15 mouse cellular contexts compared by ENCODE assay signal in the genomic region with DNA sequence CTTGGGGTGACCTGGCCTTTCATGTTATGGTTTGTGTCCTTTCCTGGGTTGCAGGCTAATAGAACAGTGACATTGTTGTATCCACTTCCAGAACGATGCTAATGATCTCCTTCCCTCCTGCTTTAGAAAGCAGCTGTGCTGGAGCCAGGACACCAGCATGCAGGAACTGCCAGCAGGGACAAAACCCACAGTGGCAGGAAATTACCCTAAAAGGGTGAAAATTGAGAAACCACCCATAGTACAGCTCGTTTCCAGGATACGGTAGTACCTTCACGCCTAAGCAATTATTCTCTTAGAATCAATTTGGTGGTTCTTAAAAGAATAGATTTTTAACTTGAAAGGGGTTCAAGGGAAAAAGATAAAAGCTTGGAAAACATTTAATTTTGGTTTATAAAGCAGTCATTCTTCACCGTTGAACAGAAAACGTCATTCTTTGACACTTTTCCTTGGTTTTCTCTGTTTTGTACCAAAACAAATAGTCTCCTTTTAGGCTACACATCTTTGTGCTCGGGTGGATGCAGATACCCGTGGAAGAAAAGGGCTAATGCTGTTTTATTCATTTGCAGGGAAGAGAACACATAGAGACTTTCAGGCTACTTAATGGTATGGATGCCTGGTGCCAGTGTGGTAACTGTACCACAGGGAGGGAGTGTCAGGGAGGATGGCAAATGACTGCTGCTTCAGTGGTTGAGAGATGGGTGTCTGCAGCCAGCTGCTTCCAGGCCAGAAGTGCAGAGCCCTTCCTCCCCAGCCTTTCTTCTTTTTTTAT.
A peak's percentile ranks its signal among the peaks of the same experiment; 100 is the strongest.
DNase-seq lines count a peak whose midpoint lies in the region; ATAC-seq and TF ChIP-seq lines count a peak whose summit lies in the region.
"Had no signal": no experiment of that assay in that cellular context is flagged by ENCODE, and none has a peak within 500 bp of the region (broad histone marks: within the 10 kb centered on the region; RNA-seq: fewer than 3 reads in every experiment).

No protein-coding gene starts in this region.

- 44% methylated on average over 8 of the region's 8 CpGs for WGBS in hindbrain, embryonic 11.5 days
- WGBS in hindbrain, embryonic 10.5 days, result 58% methylated on average over 8 of the region's 8 CpGs
- 26% methylated on average over 8 of the region's 8 CpGs for WGBS in hindbrain, embryonic 13.5 days
- 30% methylated on average over 8 of the region's 8 CpGs for WGBS in midbrain, embryonic 14.5 days
- 73% methylated on average over 8 of the region's 8 CpGs for WGBS in heart, embryonic 11.5 days (ENCODE audit: insufficient replicate concordance)
- WGBS in thymus, adult 2 months, result 76% methylated on average over 8 of the region's 8 CpGs

- H3K4me3 ChIP-seq in hindbrain, embryonic 11.5 days (ENCODE audit: low read depth, low read length), result no peak overlapping the region
- no peak overlapping the region for H3K4me3 ChIP-seq in hindbrain, embryonic 10.5 days
- H3K4me3 ChIP-seq in hindbrain, embryonic 13.5 days, result no peak overlapping the region
- no peak overlapping the region for H3K4me3 ChIP-seq in midbrain, embryonic 14.5 days (replicated peaks; ENCODE audit: low read depth, low read length)
- no peak overlapping the region for H3K4me3 ChIP-seq in heart, embryonic 11.5 days (ENCODE audit: low read depth, low read length)
- H3K4me3 ChIP-seq in thymus, adult 2 months (ENCODE audit: control insufficient read depth, insufficient read depth, low read length), result no peak overlapping the region
- H3K4me3 ChIP-seq: heart, embryonic 10.5 days; left cerebral cortex, adult 2 months; limb, embryonic 13.5 days had no signal

- no peak for DNase-seq in hindbrain, embryonic 11.5 days (ENCODE audit: low spot score)
- DNase-seq in hindbrain, embryonic 10.5 days (ENCODE audit: low spot score), result no peak
- peak; percentile 87 for DNase-seq in brain, embryonic 14.5 days (ENCODE audit: low read depth)
- peak; percentile 46 for DNase-seq in midbrain, embryonic 14.5 days
- no peak for DNase-seq in thymus, adult 2 months
- DNase-seq: adrenal gland, adult 2 months; cerebellum, adult 9-10 months; gastrocnemius, postnatal 25 days; lung, postnatal 36 days had no signal

- H3K36me3 ChIP-seq in hindbrain, embryonic 11.5 days (ENCODE audit: control insufficient read depth, insufficient read depth, low read length), result no peaks in the 10 kb centered on the region
- no peaks in the 10 kb centered on the region for H3K36me3 ChIP-seq in hindbrain, embryonic 10.5 days
- no peaks in the 10 kb centered on the region for H3K36me3 ChIP-seq in hindbrain, embryonic 13.5 days
- no peaks in the 10 kb centered on the region for H3K36me3 ChIP-seq in midbrain, embryonic 14.5 days (ENCODE audit: control insufficient read depth, insufficient read depth, low read length)
- H3K36me3 ChIP-seq in heart, embryonic 11.5 days (ENCODE audit: control insufficient read depth, insufficient read depth, low read length), result no peaks in the 10 kb centered on the region
- H3K36me3 ChIP-seq in thymus, adult 2 months (ENCODE audit: control insufficient read depth, insufficient read depth, low read length), result no peaks in the 10 kb centered on the region
- H3K36me3 ChIP-seq: heart, embryonic 10.5 days; limb, embryonic 13.5 days had no signal

- no peak for TF ChIP-seq CTCF in brain, embryonic 14.5 days (IDR thresholded peaks at IDR 0.05; ENCODE audit: borderline replicate concordance, extremely low read depth, insufficient read depth, insufficient read length)
- TF ChIP-seq CTCF in thymus, adult 2 months (IDR thresholded peaks at IDR 0.05; ENCODE audit: borderline replicate concordance, control insufficient read depth, extremely low read depth, insufficient read depth, low read length, poor library complexity), result no peak

- H3K4me2 ChIP-seq in hindbrain, embryonic 11.5 days (replicated peaks; ENCODE audit: low read depth, low read length), result no peak overlapping the region
- no peak overlapping the region for H3K4me2 ChIP-seq in hindbrain, embryonic 13.5 days
- no peak overlapping the region for H3K4me2 ChIP-seq in midbrain, embryonic 14.5 days (ENCODE audit: low read length)
- no peak overlapping the region for H3K4me2 ChIP-seq in heart, embryonic 11.5 days
- H3K4me2 ChIP-seq: limb, embryonic 13.5 days had no signal

- peak; percentile 84 for ATAC-seq in hindbrain, embryonic 11.5 days (ENCODE audit: low FRiP score)
- ATAC-seq in hindbrain, embryonic 13.5 days (ENCODE audit: low FRiP score), result peak; percentile 90
- ATAC-seq in midbrain, embryonic 14.5 days (ENCODE audit: low FRiP score, low TSS enrichment), result peak; percentile 48
- no peak for ATAC-seq in inflammation-experienced regulatory T-cells, adult 6 months
- ATAC-seq in heart, embryonic 11.5 days (replicated peaks; ENCODE audit: insufficient number of reproducible peaks, low FRiP score, low TSS enrichment), result no peak

- no peaks in the 10 kb centered on the region for H3K9me3 ChIP-seq in hindbrain, embryonic 11.5 days (ENCODE audit: control insufficient read depth, low read length)
- no peaks in the 10 kb centered on the region for H3K9me3 ChIP-seq in hindbrain, embryonic 10.5 days
- no peaks in the 10 kb centered on the region for H3K9me3 ChIP-seq in hindbrain, embryonic 13.5 days
- H3K9me3 ChIP-seq in midbrain, embryonic 14.5 days (ENCODE audit: control insufficient read depth, low read length), result no peaks in the 10 kb centered on the region
- no peaks in the 10 kb centered on the region for H3K9me3 ChIP-seq in heart, embryonic 11.5 days (replicated peaks; ENCODE audit: control insufficient read depth, low read length)
- H3K9me3 ChIP-seq: heart, embryonic 10.5 days; limb, embryonic 13.5 days had no signal

- no peaks in the 10 kb centered on the region for H3K4me1 ChIP-seq in hindbrain, embryonic 11.5 days (replicated peaks; ENCODE audit: control insufficient read depth, insufficient read depth, low read length)
- H3K4me1 ChIP-seq in hindbrain, embryonic 10.5 days (replicated peaks), result peaks cover 7% of the 10 kb centered on the region; the same call in 1 of the 2 replicates
- H3K4me1 ChIP-seq in hindbrain, embryonic 13.5 days (replicated peaks), result peaks cover 14% of the 10 kb centered on the region
- H3K4me1 ChIP-seq in midbrain, embryonic 14.5 days (ENCODE audit: control insufficient read depth, insufficient read depth, low read length), result no peaks in the 10 kb centered on the region
- no peaks in the 10 kb centered on the region for H3K4me1 ChIP-seq in heart, embryonic 11.5 days (ENCODE audit: control insufficient read depth, insufficient read depth, low read length)
- no peaks in the 10 kb centered on the region for H3K4me1 ChIP-seq in thymus, adult 2 months (replicated peaks; ENCODE audit: control insufficient read depth, insufficient read depth, low read length)
- H3K4me1 ChIP-seq: heart, embryonic 10.5 days; limb, embryonic 13.5 days had no signal

- no peak for TF ChIP-seq POLR2A in brain, embryonic 14.5 days (IDR thresholded peaks at IDR 0.05; ENCODE audit: borderline replicate concordance, extremely low read depth, insufficient read depth, insufficient read length, poor library complexity, severe bottlenecking)
- no peak for TF ChIP-seq POLR2A in thymus, adult 2 months (IDR thresholded peaks at IDR 0.05; ENCODE audit: control insufficient read depth, extremely low read depth, insufficient read depth, low read length, poor library complexity)

- no peak overlapping the region for H3K9ac ChIP-seq in hindbrain, embryonic 11.5 days (ENCODE audit: low read depth, low read length)
- H3K9ac ChIP-seq in hindbrain, embryonic 13.5 days, result no peak overlapping the region
- no peak overlapping the region for H3K9ac ChIP-seq in midbrain, embryonic 14.5 days (replicated peaks; ENCODE audit: low read length)
- no peak overlapping the region for H3K9ac ChIP-seq in heart, embryonic 11.5 days (ENCODE audit: low read depth, low read length)
- H3K9ac ChIP-seq: limb, embryonic 13.5 days had no signal

- no peak overlapping the region for H3K27ac ChIP-seq in hindbrain, embryonic 11.5 days (ENCODE audit: low read depth, low read length)
- H3K27ac ChIP-seq in hindbrain, embryonic 10.5 days, result no peak overlapping the region
- 0 out of 2 replicates have a peak overlapping the region, but pooled peaks have one; percentile 25 for H3K27ac ChIP-seq in hindbrain, embryonic 13.5 days
- H3K27ac ChIP-seq in midbrain, embryonic 14.5 days (replicated peaks; ENCODE audit: low read depth, low read length), result no peak overlapping the region
- H3K27ac ChIP-seq in heart, embryonic 11.5 days (ENCODE audit: low read depth, low read length), result no peak overlapping the region
- H3K27ac ChIP-seq in thymus, adult 2 months (ENCODE audit: control insufficient read depth, insufficient read depth, low read length), result no peak overlapping the region
- H3K27ac ChIP-seq: heart, embryonic 10.5 days; left cerebral cortex, adult 2 months; limb, embryonic 13.5 days had no signal

- H3K27me3 ChIP-seq in hindbrain, embryonic 11.5 days (ENCODE audit: control insufficient read depth, insufficient read depth, low read length), result no peaks in the 10 kb centered on the region
- H3K27me3 ChIP-seq in hindbrain, embryonic 10.5 days (ENCODE audit: insufficient read depth, poor library complexity, severe bottlenecking), result no peaks in the 10 kb centered on the region
- H3K27me3 ChIP-seq in hindbrain, embryonic 13.5 days, result no peaks in the 10 kb centered on the region
- no peaks in the 10 kb centered on the region for H3K27me3 ChIP-seq in midbrain, embryonic 14.5 days (ENCODE audit: control insufficient read depth, insufficient read depth, low read length)
- no peaks in the 10 kb centered on the region for H3K27me3 ChIP-seq in heart, embryonic 11.5 days (ENCODE audit: control insufficient read depth, insufficient read depth, low read length)
- H3K27me3 ChIP-seq in thymus, adult 2 months (ENCODE audit: control insufficient read depth, insufficient read depth, low read length), result no peaks in the 10 kb centered on the region
- H3K27me3 ChIP-seq: limb, embryonic 13.5 days had no signal

Comparison
In these comparisons a context has a peak if more than half of its experiments do, and no peak if none do; other contexts are left out.
1. ATAC-seq: peak in hindbrain, embryonic 11.5 days (single experiment), hindbrain, embryonic 13.5 days (single experiment) and midbrain, embryonic 14.5 days (single experiment); none in inflammation-experienced regulatory T-cells, adult 6 months (single experiment) and heart, embryonic 11.5 days (single experiment).
2. DNase-seq: peak in brain, embryonic 14.5 days (single experiment) and midbrain, embryonic 14.5 days (single experiment); none in hindbrain, embryonic 11.5 days (single experiment), hindbrain, embryonic 10.5 days (single experiment) and thymus, adult 2 months (single experiment).